Mouse (Mus musculus) hindbrain, embryonic 16.5 days (tissue): ENCODE results near the gene Itgae. TPM values are rescaled to one million over a fixed set of nuclear protein-coding genes. Genes with fewer than 3 reads are reported as not detected.

ENCODE experiments used
- polyA plus RNA-seq: library from polyadenylated mRNA; unstranded; fragments of >200 nt; fragmentation: Nextera tagmentation; extraction: Ambion mirVana; gene quantifications from 2 replicates; pipeline ENCODE4 v1.2.1, GENCODE M21; 2015

Itgae gene
- polyA plus RNA-seq, 1 experiment from 2014 or later = 0.33 TPM

Other genes with a start within 250 kb of the Itgae start
- 1.8 and 2.3 TPM in 2 replicates for gene Atp2a3, start 129.4 kb upstream of the Itgae start, polyA plus RNA-seq
- 0.31 and 0.45 TPM in 2 replicates for gene P2rx1, start 91.5 kb upstream of the Itgae start, polyA plus RNA-seq
- gene Camkk1, start 71.6 kb upstream of the Itgae start, polyA plus RNA-seq = 35.8 TPM in 2 replicates
- gene Ncbp3, start 42.8 kb upstream of the Itgae start, polyA plus RNA-seq = 8.3 and 9.2 TPM in 2 replicates
- 2.5 and 3.3 TPM in 2 replicates for gene Haspin, start 47.7 kb downstream of the Itgae start, polyA plus RNA-seq
- 0.39 and 0.60 TPM in 2 replicates for gene P2rx5, start 69.8 kb downstream of the Itgae start, polyA plus RNA-seq
- gene Emc6, start 86.5 kb downstream of the Itgae start, polyA plus RNA-seq = 141 and 145 TPM in 2 replicates
- gene Tax1bp3, start 86.5 kb downstream of the Itgae start, polyA plus RNA-seq = 120 and 129 TPM in 2 replicates
- gene Ctns, start 108.5 kb downstream of the Itgae start, polyA plus RNA-seq = 17.4 and 21.5 TPM in 2 replicates
- gene Shpk, start 108.9 kb downstream of the Itgae start, polyA plus RNA-seq = 2.5 and 3.0 TPM in 2 replicates
- 0.31 and 0.40 TPM in 2 replicates for gene Trpv1, start 143.7 kb downstream of the Itgae start, polyA plus RNA-seq
- 0.34 TPM in 2 replicates for gene Trpv3, start 176.8 kb downstream of the Itgae start, polyA plus RNA-seq
- 2.7 and 4.6 TPM in 2 replicates for gene Aspa, start 239.0 kb downstream of the Itgae start, polyA plus RNA-seq
- not detected in 2 replicates for gene Gm49340, start 239.2 kb downstream of the Itgae start, polyA plus RNA-seq
- gene Spata22, start 239.2 kb downstream of the Itgae start, polyA plus RNA-seq = 0.12 and 0.20 TPM in 2 replicates